Mouse (Mus musculus) lung, postnatal 0 days (tissue): Measurements from ENCODE around the gene Myo5a.

Experiments used
- CTCF ChIP-seq: IDR thresholded peaks from 2 replicates; pipeline ENCODE4 v1.5.1; 2016; ENCODE audit warnings: antibody characterized with exemption, mild to moderate bottlenecking
- EP300 ChIP-seq: IDR thresholded peaks from 2 replicates; pipeline ENCODE4 v1.6.1; 2016; ENCODE audit warnings: antibody characterized with exemption, mild to moderate bottlenecking, control low read depth

DNA sequence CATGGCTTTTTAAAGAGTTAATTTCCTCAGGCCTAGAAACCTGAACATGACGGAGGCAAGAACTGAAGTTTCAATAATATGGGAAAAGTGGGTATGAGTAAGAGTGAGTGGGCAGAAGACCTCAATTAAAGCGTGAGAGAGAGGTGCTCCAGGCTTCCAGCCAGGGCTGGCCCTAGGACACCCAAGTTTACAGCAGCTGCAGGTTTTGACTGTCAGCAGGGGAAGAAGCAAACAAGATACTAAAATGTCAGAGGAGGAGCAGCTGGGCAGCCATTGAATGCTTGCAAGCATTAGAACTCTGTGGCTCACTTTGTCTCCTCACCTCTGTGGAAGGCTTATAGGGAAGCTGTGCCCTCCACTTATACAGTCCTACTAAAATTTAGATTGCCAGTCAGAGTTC is 17.0 kb downstream of the Myo5a start:
- no peak for TF ChIP-seq CTCF
- TF ChIP-seq EP300, result no peak
